Mouse (Mus musculus) frontal cortex, postnatal 25 days (tissue): ENCODE data around the gene Rbm8a2.
"Not testable (repeated sequence)": the region's sequence is repeated elsewhere in the genome, so short reads cannot be mapped to it uniquely, and the experiment has no call there.

Experiments used
- DNase-seq, 2 experiments: peaks; one replicate each; pipeline ENCODE4 v3.0.0; 2022; ENCODE audit warnings: low spot score in 2 of 2

Rbm8a2 gene

DNA sequence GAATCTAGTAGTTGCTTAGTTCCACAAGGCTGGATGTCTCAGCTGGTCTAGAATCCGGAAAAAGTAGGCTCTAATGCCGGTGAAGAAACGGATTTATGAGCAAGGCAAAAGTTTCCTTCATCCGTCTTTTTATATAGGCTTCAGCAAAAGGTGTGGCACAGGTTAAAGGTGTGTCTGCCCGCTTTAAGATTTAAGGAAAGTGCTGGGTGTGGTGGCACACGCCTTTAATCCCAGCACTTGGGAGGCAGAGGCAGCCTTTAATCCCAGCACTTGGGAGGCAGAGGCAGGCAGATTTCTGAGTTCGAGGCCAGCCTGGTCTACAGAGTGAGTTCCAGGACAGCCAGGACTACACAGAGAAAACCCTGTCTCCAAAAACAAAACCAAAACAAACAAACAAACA, at the start of gene Rbm8a2:
Gene Rbm8a2, minus strand, starts transcription at position 101 of the 400 bp plus-strand sequence.
- DNase-seq = not testable (repeated sequence)

DNA sequence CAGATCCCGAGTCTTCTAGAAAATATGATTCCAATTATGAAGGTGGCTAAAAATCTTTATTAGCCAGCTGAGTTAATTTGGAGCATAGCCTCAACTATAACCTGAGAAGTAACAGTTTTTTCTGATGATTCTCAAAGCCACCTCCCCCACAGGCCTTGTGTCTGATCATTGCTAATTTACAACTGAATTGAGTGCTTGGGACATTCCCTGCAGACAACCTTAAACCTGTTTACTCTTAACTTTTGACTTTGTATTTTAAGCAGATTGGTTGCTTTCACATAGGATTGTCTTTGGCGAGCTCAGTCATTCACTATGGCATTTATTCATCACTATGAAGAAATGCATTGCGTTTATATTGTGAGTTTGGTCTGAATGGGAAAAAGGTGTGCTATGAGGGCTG, 49.5 kb upstream of the Rbm8a2 start:
- no peak for DNase-seq

- no peak for DNase-seq
These were observed 45.6 kb upstream of the Rbm8a2 start for GRCm38 (mm10) chr1:176024501-176024900.

DNA sequence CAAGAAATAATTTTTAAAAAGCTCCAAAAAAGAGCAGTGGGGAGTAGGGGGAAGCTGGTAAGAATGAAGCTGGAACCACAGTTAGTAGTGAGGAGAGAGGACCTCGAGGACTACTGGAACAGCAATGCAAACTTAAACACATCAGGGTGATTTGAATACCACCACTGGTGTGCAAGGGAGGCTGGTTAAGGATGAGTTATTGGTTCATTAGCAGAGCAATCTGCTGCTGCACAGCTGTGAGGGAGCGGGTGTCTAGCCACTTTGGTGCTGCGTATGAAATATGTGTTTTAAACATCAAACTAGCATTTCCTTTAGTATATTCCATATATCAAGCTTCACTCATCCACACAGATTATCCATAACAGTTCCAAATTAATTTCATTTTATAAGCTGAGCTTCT, 39.6 kb upstream of the Rbm8a2 start:
- DNase-seq = no peak

DNA sequence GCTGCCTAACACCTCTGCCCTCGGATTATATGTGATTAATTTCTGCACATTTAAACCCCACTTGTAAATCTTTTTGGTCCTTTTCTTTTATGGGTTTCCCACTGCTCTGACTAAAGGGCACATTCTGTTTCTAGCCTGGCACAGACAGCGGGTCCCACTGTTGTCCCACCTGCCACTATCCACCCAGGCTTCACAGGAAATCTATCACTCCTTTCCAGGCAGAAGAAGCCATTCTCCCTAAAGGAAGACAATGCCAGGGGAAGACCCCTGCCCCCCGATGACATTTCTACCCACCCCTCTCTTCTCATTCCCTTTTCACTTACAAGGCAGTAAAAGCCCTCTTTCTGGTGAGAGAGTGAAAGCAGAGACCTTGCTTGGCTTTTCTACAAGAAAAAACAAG, 37.2 kb upstream of the Rbm8a2 start:
- DNase-seq = no peak

DNA sequence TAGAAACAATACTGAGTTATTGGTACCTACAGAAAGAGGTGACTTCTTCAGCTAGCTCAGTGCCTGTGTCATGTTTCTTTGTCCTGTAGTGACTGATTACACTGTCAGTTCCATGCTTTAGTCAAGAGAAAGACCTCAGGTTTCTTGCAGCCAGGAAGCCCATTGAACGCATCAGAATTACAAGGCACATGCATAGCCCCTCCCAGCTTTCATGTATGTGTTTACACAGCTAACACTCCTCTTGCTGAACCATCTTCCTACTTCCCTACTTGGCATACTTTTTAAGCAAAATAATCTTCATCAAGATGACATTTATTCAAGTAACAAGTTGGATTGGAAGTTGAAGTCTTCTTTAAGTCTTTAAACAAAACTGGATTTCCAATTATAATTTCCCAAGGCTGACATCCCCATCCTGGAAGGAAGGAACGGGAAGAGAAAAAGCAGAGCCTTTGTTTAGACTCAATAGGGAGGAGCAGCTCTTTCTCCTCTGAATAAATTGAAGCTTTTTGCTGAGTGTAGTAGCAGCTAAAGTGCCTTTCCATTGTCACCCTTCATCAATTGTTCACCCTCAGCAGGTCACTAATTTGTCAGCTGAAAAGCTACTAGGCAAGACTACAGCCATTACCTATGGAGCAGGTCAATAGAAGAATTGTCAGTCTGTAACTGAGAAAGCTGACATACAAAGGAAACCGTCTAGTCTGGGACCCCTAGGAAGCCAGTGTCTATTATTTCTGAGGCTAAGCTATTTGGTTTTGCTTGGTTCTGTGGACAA, 34.8 kb upstream of the Rbm8a2 start:
- no peak for DNase-seq

GRCm38 (mm10) chr1:176011535-176011934, 32.6 kb upstream of the Rbm8a2 start:
- DNase-seq = no peak

DNA sequence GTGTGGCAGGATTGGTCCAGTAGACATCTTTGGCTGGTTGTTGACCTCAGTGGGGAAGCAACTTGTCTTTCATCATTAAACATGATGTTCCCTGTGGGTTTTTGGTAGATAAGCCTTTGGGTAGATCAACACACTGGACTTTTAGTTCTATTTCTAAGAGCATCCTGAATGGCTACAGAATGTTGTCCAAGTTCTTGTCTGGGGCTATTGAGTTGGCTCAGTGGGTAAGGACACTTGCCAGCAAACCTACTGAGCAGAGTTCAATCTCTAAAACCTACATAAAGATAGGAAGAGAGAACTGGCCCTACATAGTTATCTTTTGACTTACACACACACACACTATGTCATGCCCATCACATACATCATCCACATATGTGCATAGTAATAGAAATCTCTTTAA, 32.2 kb upstream of the Rbm8a2 start:
- no peak for DNase-seq

- no peak for DNase-seq
These were observed 29.5 kb upstream of the Rbm8a2 start for GRCm38 (mm10) chr1:176008411-176008810.

DNA sequence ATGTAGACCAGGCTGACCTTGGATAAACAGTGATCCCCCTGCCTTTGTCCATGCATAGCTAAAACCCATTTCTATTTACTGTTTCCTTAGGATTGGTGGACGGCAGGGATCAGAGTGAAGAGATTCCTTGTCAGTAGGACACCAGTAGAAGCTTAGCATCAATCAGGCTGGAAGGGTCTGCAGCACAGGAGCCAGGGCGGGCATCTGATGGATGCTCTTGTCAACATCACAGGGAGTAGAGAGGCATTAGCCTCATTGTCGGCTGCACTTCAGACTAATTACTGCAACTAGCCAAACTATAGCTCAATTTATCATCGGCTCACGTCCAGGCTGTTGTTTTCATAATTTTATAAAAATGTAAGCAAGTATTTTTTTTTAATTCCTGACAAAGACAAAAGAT, 21.7 kb upstream of the Rbm8a2 start:
- DNase-seq = no peak

GRCm38 (mm10) chr1:175997076-175997651, 18.2 kb upstream of the Rbm8a2 start:
- DNase-seq = no peak

DNA sequence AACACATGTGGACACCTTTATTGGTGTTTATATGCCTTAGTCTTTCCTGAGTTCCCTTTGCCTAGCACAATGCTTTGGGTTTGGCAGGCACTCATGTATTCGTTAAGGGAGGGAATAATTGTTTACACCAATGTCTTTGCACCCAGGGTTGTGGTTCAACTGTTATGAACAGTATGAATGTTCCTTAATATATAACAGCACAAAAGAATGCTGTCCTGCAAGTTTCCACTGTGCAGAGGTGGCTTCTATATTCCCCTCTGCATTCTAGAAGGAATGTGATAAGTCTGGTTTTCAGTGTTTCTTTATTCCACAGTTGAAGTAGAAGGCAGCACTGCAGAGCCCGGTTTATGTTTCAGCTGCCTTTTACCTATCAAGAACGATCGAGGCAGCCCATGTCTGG, 10.0 kb upstream of the Rbm8a2 start:
- DNase-seq = no peak

GRCm38 (mm10) chr1:175988448-175988847, 9.5 kb upstream of the Rbm8a2 start:
- DNase-seq = no peak

GRCm38 (mm10) chr1:175970710-175971109, 8.2 kb downstream of the Rbm8a2 start:
- no peak for DNase-seq

- DNase-seq = no peak
These were observed 11.7 kb downstream of the Rbm8a2 start for GRCm38 (mm10) chr1:175967004-175967745.

- DNase-seq = no peak
These were observed 17.1 kb downstream of the Rbm8a2 start for GRCm38 (mm10) chr1:175961786-175962185.

DNA sequence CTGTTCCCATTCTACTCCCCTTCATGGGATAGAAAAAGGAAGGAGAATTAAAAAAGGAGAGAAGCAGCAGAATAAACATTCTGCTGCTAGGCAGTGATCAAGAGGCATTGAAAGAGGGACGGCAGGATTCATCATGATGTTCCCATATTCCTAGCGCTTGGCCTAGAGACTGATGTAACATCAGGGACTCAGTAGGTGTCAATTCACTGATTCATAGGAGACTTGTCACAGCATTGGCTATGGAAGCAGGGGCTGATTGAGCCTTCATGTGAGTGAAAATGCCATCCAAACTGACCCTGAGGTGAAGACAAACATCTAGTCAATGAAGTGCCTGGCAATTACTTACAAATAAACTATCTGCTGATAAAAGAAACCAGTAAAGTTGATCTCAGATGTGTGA, 28.1 kb downstream of the Rbm8a2 start:
- no peak for DNase-seq

- DNase-seq = no peak
These were observed 28.5 kb downstream of the Rbm8a2 start for GRCm38 (mm10) chr1:175950421-175950820.

DNA sequence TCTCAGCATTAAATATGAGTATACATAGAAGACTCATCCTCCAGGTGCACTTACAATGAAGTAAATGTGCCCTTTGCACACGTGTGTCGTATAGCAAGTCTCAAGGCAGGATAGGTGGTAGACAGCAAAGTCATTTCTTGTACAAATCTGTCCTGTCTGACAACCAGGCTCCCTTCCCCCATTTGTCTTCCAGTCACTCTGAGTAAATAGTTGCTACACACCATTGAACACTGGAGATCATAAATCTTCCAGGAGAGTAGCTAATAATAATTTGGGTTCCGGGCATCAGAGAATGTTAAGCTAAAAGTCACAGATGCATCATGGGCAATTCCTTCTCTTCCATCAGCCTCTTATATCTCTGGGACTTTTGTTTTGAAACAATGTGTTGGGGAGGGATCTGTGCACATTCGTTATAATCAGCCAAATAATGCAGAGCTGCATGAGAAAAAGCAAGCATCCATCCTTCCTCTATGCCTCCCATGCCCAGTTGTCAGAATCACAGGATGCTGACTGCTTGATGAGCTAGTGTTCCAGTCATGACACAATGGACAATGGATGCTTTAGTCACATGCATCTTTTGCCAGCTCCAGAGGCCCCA, 32.1 kb downstream of the Rbm8a2 start:
- no peak for DNase-seq

DNA sequence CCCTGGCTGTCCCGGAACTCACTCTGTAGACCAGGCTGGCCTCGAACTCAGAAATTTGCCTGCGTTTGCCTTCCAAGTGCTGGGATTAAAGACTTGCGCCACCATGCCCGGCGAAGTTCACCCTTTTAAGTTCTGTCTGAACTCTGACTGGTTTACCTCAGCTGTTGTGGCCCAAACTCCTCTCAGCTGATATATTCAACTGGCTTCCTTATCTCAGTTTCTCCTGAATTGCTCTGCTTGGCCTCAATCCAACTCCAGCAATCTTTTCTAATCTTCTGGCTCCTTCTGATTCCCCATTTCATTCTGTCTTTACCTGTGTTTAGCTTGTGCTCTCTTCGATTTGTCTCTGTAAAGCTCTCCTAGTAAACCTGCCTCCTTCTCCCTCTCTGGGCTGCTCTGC, 35.7 kb downstream of the Rbm8a2 start:
- DNase-seq = no peak

- no peak for DNase-seq
These were observed 40.2 kb downstream of the Rbm8a2 start for GRCm38 (mm10) chr1:175938731-175939130.

DNA sequence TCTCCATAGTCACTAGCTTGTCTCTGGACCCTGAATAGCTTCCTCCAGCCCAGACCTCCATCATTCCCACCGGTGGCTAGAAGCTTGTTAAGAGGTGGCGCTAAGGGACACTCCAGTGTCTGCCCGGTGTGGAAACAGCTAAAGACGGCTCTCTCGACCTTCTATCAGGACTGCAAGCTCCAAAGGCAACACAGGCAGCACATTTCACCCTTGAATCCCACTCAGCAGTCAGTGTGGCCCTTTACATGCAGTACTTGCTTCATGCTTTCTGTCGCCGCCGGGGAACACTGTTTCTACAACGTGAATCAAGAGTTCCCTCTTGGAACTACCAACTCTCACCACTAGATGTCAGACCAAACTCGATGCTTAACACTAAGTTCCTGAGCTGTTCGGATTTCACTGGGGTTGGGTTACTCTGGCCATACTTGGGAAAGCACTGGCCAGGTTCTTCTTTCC, 42.6 kb downstream of the Rbm8a2 start:
- peak; percentile 18 to 59 for DNase-seq
